ENCODE assay signal across 17 mouse cellular contexts in genomic region chr5:34397866-34398265, GRCm38 (mm10). TPM values are rescaled to one million over a fixed set of nuclear protein-coding genes. Genes with fewer than 3 reads are reported as not detected.
DNase-seq lines count a peak whose midpoint lies in the region; ATAC-seq and TF ChIP-seq lines count a peak whose summit lies in the region.
"Had no signal": no experiment of that assay in that cellular context is flagged by ENCODE, and none has a peak within 500 bp of the region (broad histone marks: within the 10 kb centered on the region; RNA-seq: fewer than 3 reads in every experiment).

No protein-coding gene starts in this region.

- peak; percentile 26; the same call in 1 of the 2 replicates for TF ChIP-seq CTCF in forebrain, postnatal 0 days (IDR thresholded peaks at IDR 0.05; ENCODE audit: low read depth)
- peak; percentile 44 for TF ChIP-seq CTCF in intestine, postnatal 0 days (IDR thresholded peaks at IDR 0.05; ENCODE audit: low read depth)

- no peak overlapping the region for H3K4me2 ChIP-seq in forebrain, postnatal 0 days (ENCODE audit: low read depth)
- H3K4me2 ChIP-seq in forebrain, embryonic 15.5 days (replicated peaks), result no peak overlapping the region
- no peak overlapping the region for H3K4me2 ChIP-seq in intestine, postnatal 0 days (replicated peaks; ENCODE audit: low read depth)
- H3K4me2 ChIP-seq in intestine, embryonic 16.5 days (ENCODE audit: low read depth, low read length), result no peak overlapping the region
- H3K4me2 ChIP-seq: embryonic facial prominence, embryonic 13.5 days; hindbrain, embryonic 15.5 days; limb, embryonic 15.5 days; midbrain, embryonic 13.5 days had no signal

- H3K36me3 ChIP-seq in forebrain, postnatal 0 days (ENCODE audit: insufficient read depth), result no peaks in the 10 kb centered on the region
- no peaks in the 10 kb centered on the region for H3K36me3 ChIP-seq in forebrain, embryonic 15.5 days
- H3K36me3 ChIP-seq in intestine, postnatal 0 days (ENCODE audit: control insufficient read depth, insufficient read depth), result no peaks in the 10 kb centered on the region
- no peaks in the 10 kb centered on the region for H3K36me3 ChIP-seq in intestine, embryonic 16.5 days (ENCODE audit: control insufficient read depth, insufficient read depth, low read length)
- H3K36me3 ChIP-seq: embryonic facial prominence, embryonic 13.5 days; hindbrain, embryonic 15.5 days; limb, embryonic 15.5 days; midbrain, embryonic 13.5 days had no signal

- DNase-seq in forebrain, postnatal 0 days, result no peak
- peak; percentile 4 for DNase-seq in thymus, postnatal 0 days (ENCODE audit: low spot score)
- DNase-seq in thymus, postnatal 14 days, result no peak
- no peak for DNase-seq in right cerebral cortex, postnatal 4 days
- DNase-seq: heart, postnatal 14 days; kidney, postnatal 25 days; liver, postnatal 0 days; right cerebral cortex, adult 18-20 months; thymus, adult 18-20 months had no signal

- ATAC-seq in forebrain, postnatal 0 days, result no peak
- ATAC-seq in forebrain, embryonic 15.5 days (replicated peaks), result no peak
- ATAC-seq in intestine, postnatal 0 days, result no peak
- no peak for ATAC-seq in intestine, embryonic 16.5 days
- ATAC-seq: liver, postnatal 0 days; midbrain, embryonic 13.5 days had no signal

- H3K27ac ChIP-seq in forebrain, postnatal 0 days (ENCODE audit: low read depth, low read length), result no peak overlapping the region
- no peak overlapping the region for H3K27ac ChIP-seq in forebrain, embryonic 15.5 days (replicated peaks)
- no peak overlapping the region for H3K27ac ChIP-seq in intestine, postnatal 0 days (ENCODE audit: low read depth, low read length)
- H3K27ac ChIP-seq in intestine, embryonic 16.5 days (ENCODE audit: low read length), result no peak overlapping the region
- H3K27ac ChIP-seq: embryonic facial prominence, embryonic 13.5 days; hindbrain, embryonic 15.5 days; limb, embryonic 15.5 days; macrophage; midbrain, embryonic 13.5 days had no signal

- no peaks in the 10 kb centered on the region for H3K9me3 ChIP-seq in forebrain, postnatal 0 days (ENCODE audit: low read length)
- no peaks in the 10 kb centered on the region for H3K9me3 ChIP-seq in forebrain, embryonic 15.5 days
- no peaks in the 10 kb centered on the region for H3K9me3 ChIP-seq in intestine, postnatal 0 days (ENCODE audit: control insufficient read depth)
- H3K9me3 ChIP-seq in intestine, embryonic 16.5 days (ENCODE audit: control insufficient read depth, low read length), result no peaks in the 10 kb centered on the region
- H3K9me3 ChIP-seq: embryonic facial prominence, embryonic 13.5 days; hindbrain, embryonic 15.5 days; limb, embryonic 15.5 days; midbrain, embryonic 13.5 days had no signal

- no peaks in the 10 kb centered on the region for H3K4me1 ChIP-seq in forebrain, postnatal 0 days (ENCODE audit: insufficient read depth)
- H3K4me1 ChIP-seq in forebrain, embryonic 15.5 days, result peaks cover 27% of the 10 kb centered on the region
- H3K4me1 ChIP-seq in intestine, postnatal 0 days (replicated peaks; ENCODE audit: control insufficient read depth, insufficient read depth, low read length), result no peaks in the 10 kb centered on the region
- peaks cover 5% of the 10 kb centered on the region; the same call in 1 of the 2 replicates for H3K4me1 ChIP-seq in intestine, embryonic 16.5 days (ENCODE audit: control insufficient read depth, insufficient read depth, low read length)

- no peaks in the 10 kb centered on the region for H3K27me3 ChIP-seq in forebrain, postnatal 0 days (ENCODE audit: insufficient read depth, low read length)
- H3K27me3 ChIP-seq in forebrain, embryonic 15.5 days, result no peaks in the 10 kb centered on the region
- no peaks in the 10 kb centered on the region for H3K27me3 ChIP-seq in intestine, postnatal 0 days (replicated peaks; ENCODE audit: control insufficient read depth, insufficient read depth, low read length)
- no peaks in the 10 kb centered on the region for H3K27me3 ChIP-seq in intestine, embryonic 16.5 days (replicated peaks; ENCODE audit: control insufficient read depth, insufficient read depth, low read length)
- H3K27me3 ChIP-seq: embryonic facial prominence, embryonic 13.5 days; hindbrain, embryonic 15.5 days; limb, embryonic 15.5 days; midbrain, embryonic 13.5 days had no signal

- WGBS in forebrain, postnatal 0 days, result 90% methylated on average over 2 of the region's 2 CpGs
- 90% methylated on average over 2 of the region's 2 CpGs for WGBS in forebrain, embryonic 15.5 days
- WGBS in intestine, postnatal 0 days, result 90% methylated on average over 2 of the region's 2 CpGs
- 96% methylated on average over 2 of the region's 2 CpGs for WGBS in intestine, embryonic 16.5 days

- no peak overlapping the region for H3K9ac ChIP-seq in forebrain, postnatal 0 days
- H3K9ac ChIP-seq in forebrain, embryonic 15.5 days (replicated peaks), result no peak overlapping the region
- H3K9ac ChIP-seq in intestine, postnatal 0 days (ENCODE audit: low read depth, low read length), result no peak overlapping the region
- no peak overlapping the region for H3K9ac ChIP-seq in intestine, embryonic 16.5 days (ENCODE audit: low read depth, low read length)
- H3K9ac ChIP-seq: embryonic facial prominence, embryonic 13.5 days; hindbrain, embryonic 15.5 days; limb, embryonic 15.5 days; liver, postnatal 0 days; midbrain, embryonic 13.5 days had no signal

- H3K4me3 ChIP-seq in forebrain, postnatal 0 days (ENCODE audit: low read depth, low read length), result no peak overlapping the region
- H3K4me3 ChIP-seq in forebrain, embryonic 15.5 days, result no peak overlapping the region
- H3K4me3 ChIP-seq in intestine, postnatal 0 days (ENCODE audit: low read depth, low read length), result no peak overlapping the region
- no peak overlapping the region for H3K4me3 ChIP-seq in intestine, embryonic 16.5 days (ENCODE audit: low read length)
- H3K4me3 ChIP-seq: embryonic facial prominence, embryonic 13.5 days; hindbrain, embryonic 15.5 days; limb, embryonic 15.5 days; midbrain, embryonic 13.5 days had no signal

RNA-seq across cellular contexts. Expression of gene Fam193a, which starts 28.1 kb away (rescaled TPM):
- 39.9 and 44.5 TPM in 2 replicates for total RNA-seq in forebrain, postnatal 0 days (2014; rRNA removed)
- polyA plus RNA-seq in forebrain, postnatal 0 days (2015; fragmentation: Nextera tagmentation; extraction: Ambion mirVana), result 6.0 and 9.8 TPM in 2 replicates
- polyA plus RNA-seq in forebrain, embryonic 15.5 days (2015; fragmentation: Nextera tagmentation; extraction: Ambion mirVana), result 16.7 and 17.9 TPM in 2 replicates
- polyA plus RNA-seq in intestine, postnatal 0 days (2015; fragmentation: Nextera tagmentation; extraction: Ambion mirVana), result 4.3 and 5.6 TPM in 2 replicates
- polyA plus RNA-seq in intestine, embryonic 16.5 days (2015; fragmentation: Nextera tagmentation; extraction: Ambion mirVana), result 6.7 TPM in 2 replicates
- polyA plus RNA-seq in thymus, postnatal 0 days (2015; fragmentation: Nextera tagmentation; extraction: Ambion mirVana), result 7.0 and 10.3 TPM in 2 replicates
